Mouse (Mus musculus) layer of hippocampus, adult 8-10 months (tissue): Measurements from ENCODE around the gene Pcf11. TPM values are rescaled to one million over a fixed set of nuclear protein-coding genes. Genes with fewer than 3 reads are reported as not detected.
A peak's percentile ranks its signal among the peaks of the same experiment; 100 is the strongest.

Experiments
- DNase-seq, 2 experiments: peaks; one replicate each; pipeline ENCODE4 v3.0.0; 2022; ENCODE audit warnings: low spot score in 2 of 2
- total RNA-seq, 4 experiments: library from RNA; stranded (reverse); gene quantifications; 2 replicates each; pipeline ENCODE4 v1.2.4; 2022

Pcf11 gene
- 10 to 100 TPM; 58.7 to 71.1 (median 63.8) TPM for total RNA-seq

DNA sequence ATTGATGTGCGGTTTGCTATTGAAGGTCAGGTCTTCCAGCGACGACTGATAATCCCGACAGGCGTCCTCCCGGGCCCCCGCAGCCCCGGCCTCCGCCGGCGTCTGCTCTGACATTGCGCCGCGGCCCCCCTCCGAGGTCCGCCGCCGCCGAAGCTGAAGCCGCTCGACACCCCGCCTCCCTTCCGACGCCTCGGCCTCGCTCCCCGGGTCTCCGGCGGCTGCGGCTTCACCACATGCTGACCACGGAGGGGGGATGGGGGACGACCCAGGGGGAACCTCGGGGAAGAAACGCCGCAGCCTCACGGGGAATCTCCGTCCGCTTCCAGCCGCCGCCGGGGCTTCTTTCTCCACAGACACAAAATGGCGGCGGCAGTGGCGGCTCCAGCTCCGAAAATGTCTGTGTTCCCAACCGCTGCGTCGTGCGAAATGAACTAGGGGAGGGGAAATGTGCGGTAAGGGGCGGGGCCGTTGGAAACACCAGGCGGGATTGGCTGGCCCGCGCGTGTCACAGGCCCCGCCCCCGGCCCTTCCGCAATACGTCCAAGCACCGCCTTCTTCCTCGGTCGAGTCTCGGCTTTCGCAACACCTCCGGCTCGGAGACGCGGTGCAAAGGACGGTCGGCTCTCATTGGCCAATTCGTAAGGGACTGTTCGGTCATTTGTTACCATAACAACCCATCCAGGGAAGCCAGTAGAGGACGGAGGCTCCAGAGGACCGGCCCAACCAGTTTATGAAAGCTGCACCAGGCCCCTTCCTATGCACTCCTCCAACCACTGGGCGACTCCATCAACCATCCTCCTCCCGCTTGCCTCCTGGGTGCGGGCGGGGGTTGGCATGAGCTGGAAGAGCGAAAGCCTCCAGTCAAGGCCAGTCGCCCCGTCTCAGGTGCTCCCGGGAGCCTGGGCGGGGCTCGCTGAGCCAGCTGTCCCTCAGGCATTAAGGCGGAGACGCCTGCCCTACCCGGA is at the start of gene Pcf11:
Gene Pcf11 (minus strand): TSS at position 428 of the 965 bp plus-strand sequence.
- DNase-seq: peak; percentile 97 to 98

DNA sequence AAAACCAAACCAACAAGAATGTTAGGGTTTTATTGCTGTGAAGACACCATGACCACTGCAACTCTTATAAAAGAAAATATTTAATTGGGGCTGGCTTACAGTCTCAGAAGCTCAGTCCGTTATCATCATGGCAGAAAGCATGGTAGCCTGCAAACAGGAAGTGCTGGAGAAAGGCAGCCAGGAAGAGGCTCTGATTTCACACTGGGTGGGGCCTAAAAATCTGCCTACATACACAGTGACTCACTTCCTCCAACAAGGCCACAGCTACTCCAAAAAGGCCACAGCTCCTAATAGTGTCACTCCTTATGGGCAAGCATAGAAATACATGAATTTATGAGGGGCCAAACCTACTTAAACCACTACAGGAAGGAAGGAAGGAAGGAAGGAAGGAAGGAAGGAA is 45.3 kb upstream of the Pcf11 start:
- DNase-seq: no peak

DNA sequence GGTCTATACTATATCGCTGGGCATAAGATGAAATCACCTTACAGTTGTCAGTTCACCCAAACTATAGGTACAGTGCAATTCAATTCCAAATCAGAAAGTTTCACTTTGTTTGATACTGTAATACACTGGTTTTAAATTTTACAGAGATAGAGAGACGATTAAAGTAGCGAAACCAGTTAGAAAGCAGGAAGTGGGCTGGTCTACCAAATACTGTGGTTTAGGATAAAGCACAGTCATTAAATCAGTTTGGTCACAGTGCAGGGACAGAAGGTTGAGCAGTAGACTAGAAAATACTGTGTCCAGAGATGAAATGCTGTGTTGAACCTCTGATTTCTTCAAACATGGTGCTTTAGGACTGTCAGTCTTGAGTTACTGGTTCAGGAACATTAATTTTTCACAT is 41.9 kb upstream of the Pcf11 start:
- no peak for DNase-seq

DNA sequence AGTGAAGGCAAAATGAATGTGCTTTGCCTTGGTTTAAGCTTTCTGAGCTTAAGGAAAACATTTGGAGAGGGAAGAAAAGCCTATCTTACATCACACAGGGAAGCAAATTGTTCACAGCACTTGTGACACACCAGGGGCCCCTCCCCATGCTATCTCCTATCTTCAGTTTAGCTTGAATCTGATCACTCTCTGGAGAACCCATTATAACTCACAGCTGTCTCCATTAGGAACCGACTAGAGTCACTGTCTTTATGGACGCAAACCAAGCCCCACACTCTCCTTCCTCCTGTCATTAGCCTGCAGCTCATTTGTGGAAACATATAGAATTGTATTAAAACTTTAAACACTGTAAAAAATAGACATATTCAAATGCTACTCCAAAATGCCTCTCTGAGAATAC is 39.8 kb upstream of the Pcf11 start:
- DNase-seq: no peak

DNA sequence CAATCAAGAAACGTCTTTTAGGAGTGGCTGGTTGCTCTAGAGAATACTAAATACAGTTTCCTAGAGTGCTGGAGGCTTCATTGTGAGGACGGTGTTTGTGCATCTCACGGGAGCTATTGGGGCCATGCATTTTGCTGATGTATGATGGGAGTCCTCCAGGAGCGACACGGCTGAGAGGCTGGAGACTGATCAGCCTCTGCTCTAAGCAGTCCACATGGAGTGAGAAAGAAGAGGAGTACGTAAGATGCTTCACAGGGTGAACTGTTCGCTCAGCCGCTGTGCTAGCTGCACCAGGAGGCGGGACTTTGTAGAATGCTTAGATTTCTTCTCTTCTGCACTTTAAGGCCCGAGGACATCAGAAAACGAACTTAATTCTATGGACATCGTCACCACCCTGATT is 37.0 kb upstream of the Pcf11 start:
- DNase-seq: no peak

DNA sequence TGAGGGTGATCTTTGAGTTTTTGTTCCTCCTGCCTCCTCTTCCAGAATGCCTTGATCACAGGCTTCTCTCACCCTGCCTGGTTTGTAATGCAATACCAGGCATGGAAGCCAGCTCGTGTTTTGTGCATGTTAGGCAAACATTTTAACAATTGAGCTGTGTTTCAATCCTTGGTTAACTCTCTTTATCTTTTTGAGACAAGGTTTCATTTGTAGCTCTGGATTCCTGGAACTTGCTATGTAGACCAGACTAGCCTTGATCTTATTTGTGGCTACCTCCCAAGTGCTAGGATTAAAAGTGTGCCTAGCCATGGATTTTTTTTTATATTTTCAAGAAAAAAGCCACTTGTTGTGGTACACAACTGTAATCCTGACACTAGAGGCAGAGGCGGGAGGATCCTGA is 35.8 kb upstream of the Pcf11 start:
- no peak for DNase-seq

DNA sequence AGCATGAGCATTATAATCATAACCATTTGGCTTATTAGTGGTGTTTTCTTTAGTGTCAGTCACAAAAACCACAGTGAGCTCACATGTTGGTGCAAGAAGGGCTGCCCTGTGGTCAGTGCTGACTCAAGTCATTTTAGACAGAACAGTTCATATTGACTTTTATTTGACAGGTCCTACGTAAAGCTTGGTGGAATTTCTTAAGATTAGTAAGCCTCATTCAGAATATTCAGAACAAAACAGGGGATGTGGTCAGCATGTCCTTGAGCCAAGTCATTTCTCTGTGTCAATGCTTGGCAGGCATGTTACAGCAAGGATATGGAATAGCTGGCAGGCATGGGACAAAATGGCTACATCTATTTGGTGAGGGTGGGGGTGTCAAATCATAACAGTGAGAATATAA is 33.9 kb upstream of the Pcf11 start:
- DNase-seq: no peak

DNA sequence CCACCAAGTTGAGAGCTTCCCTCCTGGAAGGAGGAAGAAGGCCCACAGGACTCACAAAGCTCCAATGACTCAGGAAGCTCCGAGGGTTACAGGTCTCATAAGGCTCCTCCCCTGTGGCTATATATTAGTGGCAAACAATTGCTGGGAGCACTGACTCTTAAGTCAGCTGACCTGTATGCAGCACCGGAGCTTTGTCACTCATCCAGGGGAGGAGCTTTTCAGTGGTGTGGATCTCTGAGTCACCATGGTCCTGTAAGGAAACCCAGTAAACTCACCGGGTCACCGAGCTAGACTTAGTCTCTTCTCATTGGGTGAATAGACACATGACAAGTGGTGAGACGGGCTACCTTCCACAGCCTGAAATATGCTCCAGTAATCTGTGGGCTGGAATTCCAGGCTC is 29.0 kb upstream of the Pcf11 start:
- no peak for DNase-seq

DNA sequence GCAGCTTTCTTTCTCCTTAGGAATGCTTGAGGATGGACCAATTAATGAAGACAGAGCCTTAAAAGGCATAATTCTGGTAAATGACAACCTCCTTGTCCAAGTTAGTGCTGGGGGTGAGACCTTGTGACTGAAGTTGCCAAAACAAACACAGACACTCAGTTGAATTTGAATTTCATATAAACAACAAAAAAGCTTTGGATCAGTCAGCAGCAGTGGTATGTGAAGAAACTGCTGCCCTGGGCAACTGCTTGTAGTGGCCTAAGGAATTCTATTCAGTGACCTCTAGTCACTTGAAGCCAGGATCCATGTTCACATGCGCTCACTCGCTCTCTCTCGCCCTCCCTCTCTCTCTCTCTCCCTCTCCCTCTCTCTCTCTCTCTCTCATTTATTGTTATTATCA is 26.7 kb upstream of the Pcf11 start:
- no peak for DNase-seq

DNA sequence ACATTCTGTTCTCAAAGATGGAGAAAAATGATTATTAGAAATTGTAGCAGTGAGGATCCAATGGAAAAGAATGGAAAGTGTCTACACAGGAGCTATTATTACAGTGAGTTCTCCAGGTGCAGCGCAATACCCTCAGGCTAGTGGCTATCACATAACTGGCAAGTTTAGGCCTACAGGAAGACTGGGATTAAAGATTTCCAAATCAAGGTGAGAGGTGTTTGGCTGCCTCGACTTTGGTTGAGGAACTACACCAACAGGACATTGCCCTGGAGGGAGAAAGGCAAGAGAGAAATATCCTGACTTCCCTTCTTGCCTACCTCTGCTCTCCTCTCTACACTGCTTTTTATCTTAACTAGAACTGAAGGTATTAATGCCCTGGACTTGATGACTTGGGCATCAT is 19.4 kb upstream of the Pcf11 start:
- DNase-seq: no peak

DNA sequence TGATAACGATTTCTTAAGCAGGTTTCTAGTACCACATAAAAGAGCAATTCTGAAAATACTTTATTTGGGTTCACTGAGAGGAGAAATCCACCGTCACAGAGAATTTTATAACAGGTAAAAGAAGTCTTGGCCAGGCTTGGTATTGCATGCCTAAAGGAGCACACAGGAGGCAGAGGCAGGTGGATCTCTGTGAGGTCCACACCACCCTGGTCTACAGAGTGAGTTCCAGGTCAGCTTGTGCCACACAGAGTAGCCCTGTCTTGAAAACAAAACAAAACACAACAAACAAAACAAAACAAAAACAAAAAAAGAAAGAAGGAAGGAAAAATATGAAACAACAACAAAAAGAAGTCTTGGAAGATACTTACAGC is 18.6 kb upstream of the Pcf11 start:
- no peak for DNase-seq

DNA sequence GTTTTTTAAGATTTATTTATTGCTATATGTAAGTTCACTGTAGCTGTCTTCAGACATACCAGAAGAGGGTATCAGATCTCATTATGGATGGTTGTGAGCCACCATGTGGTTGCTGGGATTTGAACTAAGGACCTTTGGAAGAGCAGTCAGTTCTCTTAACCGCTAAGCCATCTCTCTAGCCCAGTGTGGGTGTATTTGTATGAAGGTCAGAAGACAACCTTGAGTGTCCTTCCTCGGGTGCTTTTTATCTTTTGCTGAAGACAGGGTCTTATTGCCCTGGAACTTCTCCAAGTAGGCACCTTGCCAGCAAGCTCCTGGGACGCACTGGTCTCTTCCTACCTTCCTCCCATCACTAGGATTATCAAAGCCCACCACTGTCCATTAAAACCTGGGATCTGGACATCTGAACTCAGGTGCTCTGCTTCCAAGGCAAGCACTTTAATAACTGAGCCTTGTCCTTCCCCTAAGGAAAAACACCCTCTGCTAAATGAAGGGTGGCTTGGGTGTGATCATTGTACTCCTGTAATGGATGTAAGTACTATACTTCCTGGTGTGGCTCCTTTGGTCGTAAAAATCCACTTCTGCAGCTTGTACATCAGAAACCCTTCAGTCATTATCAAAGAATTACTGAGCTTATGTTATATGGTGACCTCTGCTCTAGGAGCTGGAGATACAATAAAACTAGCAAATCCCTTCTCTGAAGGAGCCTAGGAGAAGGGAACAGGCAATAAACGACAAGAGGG is 18.0 kb upstream of the Pcf11 start:
- DNase-seq: no peak

DNA sequence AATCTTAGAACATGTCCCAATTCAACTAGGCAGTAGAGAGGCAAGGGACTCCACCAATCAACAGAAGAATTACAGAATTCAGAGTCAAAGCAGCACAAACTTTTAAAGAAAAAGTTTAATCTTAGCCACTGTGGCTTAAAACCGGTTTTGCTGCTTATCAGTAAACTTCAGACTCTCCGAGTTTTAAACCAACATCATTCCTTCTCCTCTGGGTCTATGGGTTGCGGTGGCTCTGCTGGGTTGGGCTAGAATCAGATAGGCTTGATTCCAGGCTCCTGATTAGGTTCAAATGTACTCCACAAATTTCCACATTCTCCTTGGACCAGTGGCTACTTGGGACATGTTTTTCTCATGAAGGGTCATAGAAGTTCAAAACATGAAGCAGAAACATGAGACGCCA is 7.6 kb upstream of the Pcf11 start:
- DNase-seq: no peak

DNA sequence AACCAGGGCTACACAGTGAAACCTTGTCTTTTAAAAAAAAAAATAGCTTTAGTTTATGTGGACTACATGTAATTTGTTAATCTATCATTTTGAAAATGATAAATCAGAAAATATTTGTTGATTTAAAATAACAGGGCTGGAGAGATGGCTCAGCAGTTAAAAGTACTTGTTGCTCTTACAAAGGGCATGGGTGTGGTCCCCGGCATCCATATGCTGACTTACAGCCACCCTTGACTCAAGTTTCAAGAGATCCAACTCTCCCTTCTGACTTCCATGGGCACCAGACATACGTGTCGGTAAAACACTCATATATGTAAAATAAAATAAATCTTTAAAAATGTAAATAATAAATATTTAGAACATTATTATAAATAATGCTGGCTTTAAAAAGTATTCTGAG is 5.4 kb upstream of the Pcf11 start:
- DNase-seq: no peak

DNA sequence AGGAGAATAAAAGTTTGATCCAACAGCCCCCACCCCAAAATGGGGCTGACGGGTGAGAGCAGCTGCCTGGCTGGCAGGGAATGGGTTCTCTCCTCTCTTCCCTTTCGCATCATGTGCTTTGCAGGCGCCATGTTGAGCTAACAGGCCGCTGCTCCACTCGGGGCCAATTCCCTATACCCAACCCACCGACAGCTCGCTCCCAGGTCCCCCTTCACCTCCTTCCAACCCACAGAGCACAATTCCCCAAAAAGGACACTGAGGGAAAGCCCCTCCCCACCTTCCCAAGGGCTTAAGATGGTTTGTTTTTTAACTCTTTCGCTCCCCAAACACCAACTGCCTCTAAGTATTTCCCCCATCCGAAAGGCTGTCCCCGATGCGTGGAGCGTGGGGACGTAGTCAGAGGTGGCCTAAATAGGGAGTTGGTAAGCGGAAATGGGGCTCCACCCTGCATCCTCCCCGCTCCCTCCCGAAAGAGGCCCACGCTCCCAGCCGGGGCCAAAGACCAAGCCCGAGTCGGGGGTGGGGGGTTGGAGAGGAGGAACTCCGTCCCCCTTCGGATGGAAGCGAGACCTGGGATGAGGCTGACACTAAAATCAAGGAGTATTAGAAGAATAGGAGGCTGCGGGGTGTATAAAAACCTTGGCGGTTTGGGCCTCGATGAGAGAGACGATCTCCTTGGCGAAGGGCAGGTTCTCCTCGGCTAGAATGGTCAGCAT is 785 bp downstream of the Pcf11 start:
- DNase-seq: peak; percentile 42 to 53

DNA sequence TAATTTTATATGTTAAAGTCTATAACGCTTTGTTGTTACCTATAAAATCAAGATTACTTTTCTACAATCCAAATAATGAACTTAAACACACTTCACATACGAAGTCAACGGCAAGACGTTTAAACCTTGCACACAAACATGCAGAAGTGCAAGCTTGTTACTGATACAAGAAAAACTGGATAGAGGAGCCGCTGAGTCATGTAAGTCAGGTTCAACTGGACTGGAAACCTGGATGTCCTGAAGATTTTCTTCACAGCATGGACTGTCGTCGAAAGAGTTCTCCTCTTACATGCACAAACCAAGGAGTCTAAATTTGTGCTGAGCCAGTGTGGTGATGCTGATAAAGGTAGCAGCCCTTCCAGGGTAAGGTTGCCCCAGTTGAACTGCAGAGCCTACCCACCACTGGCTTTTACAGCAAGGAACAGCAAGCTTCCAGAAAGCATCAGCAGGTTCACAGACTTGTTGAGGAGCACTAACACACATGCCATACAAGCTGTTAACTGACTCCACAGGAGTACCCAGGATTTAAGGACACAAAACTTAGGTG is 3.4 kb downstream of the Pcf11 start:
- no peak for DNase-seq

DNA sequence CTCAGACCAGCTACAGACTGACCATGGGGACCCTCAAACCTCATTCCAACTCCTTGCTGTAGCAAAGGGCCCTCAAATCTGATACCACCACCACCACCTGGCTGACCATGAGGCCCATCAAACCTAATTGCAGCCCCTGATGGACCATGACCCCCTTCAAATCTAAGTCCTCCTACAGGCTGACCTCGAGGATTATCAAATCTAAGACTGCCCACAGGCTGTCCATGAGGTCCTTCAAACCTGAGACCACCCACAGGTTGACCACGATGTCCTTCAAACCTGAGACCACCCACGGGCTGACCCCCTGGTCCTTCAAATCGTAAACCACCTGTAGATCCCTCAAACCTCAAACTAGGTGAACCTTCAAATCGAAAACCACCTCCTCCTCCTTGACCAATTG is 11.7 kb downstream of the Pcf11 start:
- DNase-seq: no peak

DNA sequence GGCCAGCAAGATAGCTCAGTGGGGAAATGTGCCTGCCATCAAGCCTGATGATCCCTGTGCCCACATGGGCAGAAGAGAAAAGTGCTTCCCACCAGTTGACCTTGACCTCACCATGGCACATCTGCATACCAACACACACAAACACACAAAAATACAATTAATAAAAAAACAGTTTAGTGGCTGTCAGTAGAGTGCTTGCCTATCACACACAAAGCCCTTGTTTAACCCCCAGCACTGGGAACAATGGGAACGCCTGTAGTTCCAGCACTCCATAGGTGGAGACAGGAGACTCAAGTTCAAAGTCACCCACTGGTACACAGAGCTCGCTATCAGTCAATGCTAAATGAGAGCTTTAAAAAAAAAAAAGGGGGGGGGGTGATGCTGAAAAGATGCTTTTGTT is 13.3 kb downstream of the Pcf11 start:
- DNase-seq: no peak

DNA sequence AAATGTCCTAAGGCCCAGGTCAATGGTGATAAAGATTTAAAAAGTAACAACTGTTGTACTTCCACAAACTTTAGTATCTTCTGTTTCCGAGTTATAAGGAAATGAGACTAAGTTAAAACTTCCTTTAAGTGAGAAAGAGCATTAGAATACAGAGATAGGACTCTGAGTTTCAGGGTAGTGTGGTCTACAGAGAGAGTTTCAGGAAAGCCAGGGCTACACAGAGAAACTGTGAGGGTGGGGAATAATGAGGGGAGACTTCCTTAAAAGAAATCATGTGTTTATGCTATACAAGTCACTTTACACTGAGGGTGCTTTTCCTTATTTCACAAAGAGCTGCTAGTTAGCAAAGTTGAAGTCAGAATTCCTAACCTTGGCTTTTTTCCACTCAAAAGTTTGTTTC is 16.4 kb downstream of the Pcf11 start:
- no peak for DNase-seq

DNA sequence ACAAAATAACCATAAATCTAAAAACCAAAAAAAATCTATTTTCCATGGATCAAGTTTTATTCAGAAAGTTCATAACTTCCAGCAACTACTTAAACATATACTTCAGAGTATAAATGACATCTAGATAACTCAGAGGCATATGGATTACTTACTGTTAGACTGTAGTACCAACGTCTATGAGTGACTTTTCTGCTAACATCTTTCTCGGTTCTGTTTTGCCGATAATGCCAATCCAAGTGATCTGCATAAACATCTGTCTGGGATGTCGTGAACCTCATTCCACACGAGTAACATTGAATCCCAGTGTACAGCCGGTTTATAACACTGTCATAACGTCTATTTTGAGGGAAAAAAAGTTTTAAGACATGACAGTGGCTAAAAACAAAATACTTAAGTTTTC is 21.9 kb downstream of the Pcf11 start:
- DNase-seq: no peak

DNA sequence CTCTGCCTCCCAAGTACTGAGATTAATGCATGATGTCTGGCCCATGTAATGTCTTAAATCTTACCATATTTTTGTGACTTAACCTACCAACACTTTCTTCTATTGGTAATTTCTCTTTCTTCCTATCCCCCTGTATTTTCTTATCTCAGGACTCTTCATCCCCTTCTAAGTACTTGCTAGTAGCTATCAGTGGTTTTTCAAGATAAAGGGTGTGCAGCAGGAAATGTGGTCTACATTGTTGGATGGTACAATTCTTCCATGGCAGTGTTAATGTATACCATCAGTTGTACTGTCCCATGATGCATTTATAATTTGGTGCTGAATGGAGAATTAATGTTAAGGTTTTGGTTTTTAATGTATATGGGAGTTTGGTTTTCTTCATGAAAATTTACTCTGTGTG is 27.4 kb downstream of the Pcf11 start:
- DNase-seq: no peak

DNA sequence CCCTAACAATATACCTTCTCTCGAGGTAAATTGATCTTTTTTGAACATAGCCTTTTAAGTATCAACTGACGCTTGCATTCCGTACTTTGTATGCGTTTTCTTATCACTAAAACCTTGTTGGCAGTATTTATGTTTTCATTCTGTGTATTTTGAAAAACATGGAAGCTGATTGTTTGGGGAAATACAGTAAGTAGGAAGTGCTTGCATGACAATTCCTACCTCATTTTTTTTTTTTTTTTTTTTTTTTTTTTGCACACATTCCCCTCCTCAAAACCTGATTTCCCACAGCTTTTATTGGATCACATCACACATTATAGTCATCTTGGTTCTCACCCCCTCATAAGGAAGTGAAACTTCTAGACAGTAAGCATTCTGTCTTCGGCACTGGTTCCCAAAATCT is 31.7 kb downstream of the Pcf11 start:
- DNase-seq: no peak
